Mouse (Mus musculus) left cerebral cortex, postnatal 14 days (tissue): Measurements from ENCODE around the gene Spop. TPM values are rescaled to one million over a fixed set of nuclear protein-coding genes. Genes with fewer than 3 reads are reported as not detected.
A peak's percentile ranks its signal among the peaks of the same experiment; 100 is the strongest.

Experiments used
- DNase-seq, 2 experiments: peaks; one replicate each; pipeline ENCODE4 v3.0.0; 2021 to 2022; ENCODE audit warnings: low spot score in 2 of 2, mixed read lengths in 1 of 2
- intact Hi-C: fragments of 180-260 bp; cut with DNase I; formaldehyde crosslinking; loops from one replicate; pipeline ENCODE4 v1.15.1; 2025
- total RNA-seq, 2 experiments: library from RNA; stranded (reverse); gene quantifications; 2 replicates each; pipeline ENCODE4 v1.2.3; 2021

Spop gene
- total RNA-seq, 2 experiments from 2014 or later: 156 to 160 TPM

- no peak for DNase-seq
- intact Hi-C loops: no loop called here
Measured at GRCm38 (mm10) chr11:95409450-95410112, 4.3 kb upstream of the Spop start.

GRCm38 (mm10) chr11:95411453-95412013, 2.3 kb upstream of the Spop start:
- no peak for DNase-seq
- intact Hi-C loops: no loop called here

GRCm38 (mm10) chr11:95412615-95413014, 1.3 kb upstream of the Spop start:
- intact Hi-C loops: no loop called here
- no peak for DNase-seq

GRCm38 (mm10) chr11:95414536-95415161, 769 bp downstream of the Spop start:
- peak; percentile 96 to 97 for DNase-seq
- intact Hi-C loops: no loop called here

GRCm38 (mm10) chr11:95415931-95416330, 2.1 kb downstream of the Spop start:
- DNase-seq: no peak
- intact Hi-C loops: no loop called here

- intact Hi-C loops: no loop called here
- no peak for DNase-seq
Measured at GRCm38 (mm10) chr11:95417341-95417740, 3.5 kb downstream of the Spop start.

- intact Hi-C loops: no loop called here
Measured at GRCm38 (mm10) chr11:95420880-95421435, 7.1 kb downstream of the Spop start.

GRCm38 (mm10) chr11:95423505-95423904, 9.6 kb downstream of the Spop start:
- DNase-seq: no peak
- intact Hi-C loops: no loop called here

More at GRCm38 (mm10) chr11:95420880-95421435, 7.1 kb downstream of the Spop start:
- DNase-seq: no peak

GRCm38 (mm10) chr11:95431344-95431743, 17.5 kb downstream of the Spop start:
- no peak for DNase-seq
- intact Hi-C loops: no loop called here

- intact Hi-C loops: no loop called here
- DNase-seq: peak in 1 of 2 experiments; percentile 22
Measured at GRCm38 (mm10) chr11:95432194-95432593, 18.3 kb downstream of the Spop start.

GRCm38 (mm10) chr11:95445371-95445770, 31.5 kb downstream of the Spop start:
- DNase-seq: no peak
- intact Hi-C loops: no loop called here

- no peak for DNase-seq
- intact Hi-C loops: no loop called here
Measured at GRCm38 (mm10) chr11:95446580-95447305, 32.9 kb downstream of the Spop start.

- intact Hi-C loops: no loop called here
- no peak for DNase-seq
Measured at GRCm38 (mm10) chr11:95448346-95448745, 34.5 kb downstream of the Spop start.

GRCm38 (mm10) chr11:95455331-95455730, 41.5 kb downstream of the Spop start:
- DNase-seq: no peak
- intact Hi-C loops: no loop called here

- intact Hi-C loops: no loop called here
Measured at GRCm38 (mm10) chr11:95460872-95461271, 47.0 kb downstream of the Spop start.

GRCm38 (mm10) chr11:95462168-95462567, 48.3 kb downstream of the Spop start:
- intact Hi-C loops: no loop called here
- no peak for DNase-seq

More at GRCm38 (mm10) chr11:95460872-95461271, 47.0 kb downstream of the Spop start:
- no peak for DNase-seq

- no peak for DNase-seq
- intact Hi-C loops: no loop called here
Measured at GRCm38 (mm10) chr11:95467731-95468130, 53.9 kb downstream of the Spop start.

- peak in 1 of 2 experiments; percentile 22 for DNase-seq
- intact Hi-C loops: no loop called here
Measured at GRCm38 (mm10) chr11:95472942-95473341, 59.1 kb downstream of the Spop start.

- no peak for DNase-seq
- intact Hi-C loops: no loop called here
Measured at GRCm38 (mm10) chr11:95473456-95473855, 59.6 kb downstream of the Spop start.

- intact Hi-C loops: loop anchor here (5.0 kb wide), 1 partner anchor 79 kb away; no protein-coding TSS in a partner anchor
Measured at GRCm38 (mm10) chr11:95476323-95476722, 62.4 kb downstream of the Spop start.

More at GRCm38 (mm10) chr11:95476323-95476722, 62.4 kb downstream of the Spop start:
- peak; percentile 73 to 89 for DNase-seq
